Mouse (Mus musculus) limb, embryonic 13.5 days (tissue): ENCODE data around the gene Kctd12. TPM values are rescaled to one million over a fixed set of nuclear protein-coding genes. Genes with fewer than 3 reads are reported as not detected.

Source experiments
- ATAC-seq: fragments of 200-750 bp; cut with Nextera tagmentation; 2 replicates; pipeline ENCODE4 v1.8.0; 2017; ENCODE audit warnings: low read depth, moderate number of reproducible peaks, moderate TSS enrichment; ENCODE audit not compliant: low FRiP score
- H3K27ac ChIP-seq: fragments of 300-500 bp; sonication (generic); 2 replicates; pipeline ENCODE4 v1.5.1; 2015; ENCODE audit warnings: inconsistent platforms, mild to moderate bottlenecking, moderate library complexity
- H3K27me3 ChIP-seq: fragments of 300-500 bp; sonication (generic); 2 replicates; pipeline ENCODE4 v1.6.1; 2015; ENCODE audit warnings: mild to moderate bottlenecking, inconsistent platforms
- H3K36me3 ChIP-seq: fragments of 300-500 bp; sonication (generic); 2 replicates; pipeline ENCODE4 v1.6.1; 2015; ENCODE audit warnings: inconsistent platforms, mild to moderate bottlenecking, moderate library complexity
- H3K4me1 ChIP-seq: fragments of 300-500 bp; sonication (generic); 2 replicates; pipeline ENCODE4 v1.6.1; 2015; ENCODE audit warnings: inconsistent platforms
- H3K4me2 ChIP-seq: fragments of 300-500 bp; sonication (generic); replicated peaks from 2 replicates; pipeline ENCODE4 v1.6.1; 2015; ENCODE audit warnings: inconsistent platforms, mild to moderate bottlenecking, moderate library complexity
- H3K4me3 ChIP-seq: fragments of 300-500 bp; sonication (generic); 2 replicates; pipeline ENCODE4 v1.5.1; 2015; ENCODE audit warnings: moderate library complexity, mild to moderate bottlenecking, inconsistent platforms
- H3K9ac ChIP-seq: fragments of 300-500 bp; sonication (generic); 2 replicates; pipeline ENCODE4 v1.6.1; 2015; ENCODE audit warnings: mild to moderate bottlenecking, inconsistent platforms
- H3K9me3 ChIP-seq: fragments of 300-500 bp; sonication (generic); 2 replicates; pipeline ENCODE4 v1.6.1; 2016; ENCODE audit warnings: inconsistent platforms
- WGBS: fragments of 180-500 bp; shearing (Covaris S2); methylation state at CpG from one replicate; pipeline ENCODE4 v1.1.7; 2015; 5-methylcytosine and 5-hydroxymethylcytosine counted together
- polyA plus RNA-seq: library from polyadenylated mRNA; unstranded; fragments of >200 nt; fragmentation: Nextera tagmentation; extraction: Ambion mirVana; gene quantifications from 2 replicates; pipeline ENCODE4 v1.2.1, GENCODE M21; 2015

Gene Kctd12
- polyA plus RNA-seq, 1 experiment from 2014 or later = 41.4 TPM

DNA sequence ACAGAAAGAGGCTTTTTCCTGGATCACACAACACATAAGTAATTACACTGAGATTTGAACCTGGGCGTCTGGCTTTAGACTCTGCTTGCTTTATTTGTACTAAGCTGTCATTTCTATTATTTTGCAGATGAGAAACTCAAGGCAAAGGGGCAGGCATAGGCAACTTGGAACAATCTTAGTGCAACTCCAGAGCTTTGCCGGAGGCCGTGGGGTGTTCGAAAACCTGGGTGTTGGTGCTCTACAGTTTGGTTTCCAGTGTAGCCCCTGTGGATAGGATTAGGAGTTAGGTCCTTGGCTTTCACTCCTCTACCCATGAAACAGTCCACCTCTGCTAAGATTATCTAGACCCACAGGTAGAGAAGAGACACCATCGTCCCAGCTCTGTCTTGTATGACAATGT, 5.2 kb upstream of the Kctd12 start:
- Histone ChIP-seq H3K27me3 (peaks cover 9% of the 10 kb centered on the region; the same call in 1 of the 2 replicates), H3K4me1 (peaks cover 27% of the 10 kb centered on the region), H3K4me3 (no peak overlapping the region), H3K4me2 (no peak overlapping the region), H3K9me3 (no peaks in the 10 kb centered on the region), H3K27ac (no peak overlapping the region), H3K9ac (no peak overlapping the region), H3K36me3 (no peaks in the 10 kb centered on the region)
- no peak for ATAC-seq
- 82% methylated on average over 5 of the region's 5 CpGs for WGBS

DNA sequence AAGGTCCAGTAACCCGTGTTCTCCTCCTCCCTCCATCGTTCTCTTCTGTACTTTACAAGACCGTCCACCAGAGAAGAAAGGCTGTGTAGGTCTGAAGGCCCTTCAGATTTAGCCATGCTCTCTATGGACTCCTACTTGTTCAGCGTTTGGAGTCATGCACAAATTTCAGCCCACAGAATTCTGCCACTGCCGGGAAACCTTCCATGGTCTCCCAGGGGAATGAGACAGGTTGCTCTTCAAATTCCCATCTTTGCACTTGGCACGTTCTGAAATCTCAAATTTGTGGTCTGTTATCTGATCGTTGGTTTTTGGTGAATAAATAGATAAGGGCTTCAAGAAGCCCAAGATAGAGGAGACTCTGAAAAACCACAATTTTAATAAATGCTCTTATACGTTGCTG, 1.2 kb upstream of the Kctd12 start:
- H3K36me3 ChIP-seq = no peaks in the 10 kb centered on the region
- no peak overlapping the region for H3K4me3 ChIP-seq
- H3K4me1 ChIP-seq = peaks cover 17% of the 10 kb centered on the region
- WGBS = 76% methylated on average over 8 of the region's 8 CpGs
- H3K27me3 ChIP-seq = peaks cover 9% of the 10 kb centered on the region; the same call in 1 of the 2 replicates
- peak overlapping the region; percentile 87; the same call in 1 of the 2 replicates for H3K4me2 ChIP-seq
- no peak for ATAC-seq
- no peaks in the 10 kb centered on the region for H3K9me3 ChIP-seq
- H3K9ac ChIP-seq = no peak overlapping the region
- no peak overlapping the region for H3K27ac ChIP-seq

DNA sequence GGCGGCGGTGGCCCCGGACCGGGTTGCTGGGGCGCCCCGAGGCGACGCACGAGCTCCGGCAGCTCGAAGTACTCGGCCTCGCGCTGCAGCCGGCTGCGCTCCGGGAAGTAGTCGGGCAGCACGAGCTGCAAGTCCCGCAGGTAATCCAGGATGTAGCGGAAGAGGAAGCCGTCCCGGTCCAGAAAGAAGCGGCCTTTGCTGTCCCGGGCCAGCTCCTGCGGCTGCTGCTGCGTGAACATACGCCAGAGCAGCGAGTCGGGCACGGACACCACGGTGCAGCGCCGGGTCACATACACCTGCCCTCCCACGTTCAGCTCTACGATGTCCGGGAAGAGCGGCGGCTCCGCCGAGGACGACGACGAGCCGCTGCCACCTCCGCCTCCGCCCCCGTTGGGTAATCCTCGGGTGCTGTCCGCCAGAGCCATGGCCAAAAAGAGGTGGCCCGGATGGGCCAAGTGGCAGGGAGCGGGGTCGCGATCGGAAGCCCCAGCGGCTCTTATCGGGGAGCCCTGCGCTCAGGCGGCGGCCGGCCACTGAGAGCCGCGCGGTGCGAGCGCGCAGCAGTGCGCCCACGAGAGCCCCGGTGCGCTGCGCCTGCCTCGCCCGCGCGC, 316 bp downstream of the Kctd12 start:
- Histone ChIP-seq H3K9ac (peak overlapping the region; percentile 92), H3K4me2 (peak overlapping the region; percentile 87), H3K27me3 (peaks cover 9% of the 10 kb centered on the region; the same call in 1 of the 2 replicates), H3K36me3 (no peaks in the 10 kb centered on the region; the same call in 1 of the 2 replicates), H3K27ac (peak overlapping the region; percentile 94), H3K4me1 (peaks cover 13% of the 10 kb centered on the region; the same call in 1 of the 2 replicates), H3K9me3 (no peaks in the 10 kb centered on the region), H3K4me3 (peak overlapping the region; percentile 84)
- WGBS = under 1% methylated on average over 47 of the region's 76 CpGs
- ATAC-seq = peak; percentile 51

DNA sequence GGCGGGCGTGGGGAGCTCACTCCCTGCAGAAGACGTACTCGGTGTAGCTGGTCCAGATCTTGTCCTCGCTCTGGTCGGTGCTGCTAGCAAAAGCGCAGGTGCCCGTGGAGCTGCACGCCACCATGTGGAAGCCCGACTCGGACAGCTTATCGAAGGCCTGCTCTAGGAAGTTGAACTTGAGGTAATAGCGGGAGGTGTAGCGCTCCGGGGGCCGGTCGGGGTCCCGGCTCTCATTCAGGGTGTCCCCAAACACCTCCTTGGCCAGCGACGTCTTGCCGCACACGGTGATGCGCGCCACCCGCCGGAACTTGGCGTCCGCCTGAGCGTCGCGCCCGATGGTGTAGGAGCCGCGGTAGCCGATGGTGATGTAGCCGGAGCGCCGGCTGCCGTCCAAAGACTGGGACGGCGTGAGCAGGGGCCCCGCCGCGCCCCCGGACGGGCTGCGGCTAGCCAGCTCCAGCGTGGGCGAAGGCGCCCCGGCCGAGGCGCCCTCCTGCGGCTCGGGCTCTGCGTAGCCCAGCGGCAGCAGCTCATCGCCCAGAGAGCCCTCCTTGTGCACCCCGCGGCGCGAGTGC, 909 bp downstream of the Kctd12 start:
- H3K4me2 ChIP-seq = peak overlapping the region; percentile 87
- no peaks in the 10 kb centered on the region for H3K9me3 ChIP-seq
- no peaks in the 10 kb centered on the region; the same call in 1 of the 2 replicates for H3K36me3 ChIP-seq
- WGBS = under 1% methylated on average over 56 of the region's 62 CpGs
- H3K4me3 ChIP-seq = peak overlapping the region; percentile 84
- peak; percentile 18 for ATAC-seq
- peak overlapping the region; percentile 92 for H3K9ac ChIP-seq
- H3K27ac ChIP-seq = peak overlapping the region; percentile 94
- peaks cover 9% of the 10 kb centered on the region; the same call in 1 of the 2 replicates for H3K27me3 ChIP-seq
- peaks cover 13% of the 10 kb centered on the region; the same call in 1 of the 2 replicates for H3K4me1 ChIP-seq

DNA sequence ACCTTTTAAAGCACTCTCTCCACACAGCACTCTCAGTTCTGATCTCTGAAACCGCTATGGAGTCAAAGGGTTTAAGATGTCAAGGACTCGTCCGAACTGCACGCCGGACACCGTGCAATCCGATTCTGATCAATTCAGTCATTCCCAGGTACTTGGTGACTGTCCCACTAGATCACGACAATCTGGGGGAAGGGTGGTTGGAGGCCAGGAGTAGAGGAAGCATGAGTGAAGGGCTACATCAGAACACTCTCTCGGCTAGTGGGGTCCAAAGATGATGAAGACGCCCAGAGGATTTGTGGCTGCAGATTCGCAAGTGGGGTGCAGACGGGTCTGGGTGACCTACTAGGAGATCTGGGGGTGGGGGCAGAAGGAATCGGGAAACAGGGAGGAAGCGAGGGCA, 1.5 kb downstream of the Kctd12 start:
- ATAC-seq = no peak
- H3K36me3 ChIP-seq = no peaks in the 10 kb centered on the region; the same call in 1 of the 2 replicates
- H3K27ac ChIP-seq = peak overlapping the region; percentile 94
- peaks cover 9% of the 10 kb centered on the region; the same call in 1 of the 2 replicates for H3K27me3 ChIP-seq
- no peaks in the 10 kb centered on the region for H3K9me3 ChIP-seq
- peak overlapping the region; percentile 92 for H3K9ac ChIP-seq
- 9% methylated on average over 14 of the region's 14 CpGs for WGBS
- peak overlapping the region; percentile 87 for H3K4me2 ChIP-seq
- H3K4me1 ChIP-seq = peaks cover 13% of the 10 kb centered on the region; the same call in 1 of the 2 replicates
- H3K4me3 ChIP-seq = peak overlapping the region; percentile 84

DNA sequence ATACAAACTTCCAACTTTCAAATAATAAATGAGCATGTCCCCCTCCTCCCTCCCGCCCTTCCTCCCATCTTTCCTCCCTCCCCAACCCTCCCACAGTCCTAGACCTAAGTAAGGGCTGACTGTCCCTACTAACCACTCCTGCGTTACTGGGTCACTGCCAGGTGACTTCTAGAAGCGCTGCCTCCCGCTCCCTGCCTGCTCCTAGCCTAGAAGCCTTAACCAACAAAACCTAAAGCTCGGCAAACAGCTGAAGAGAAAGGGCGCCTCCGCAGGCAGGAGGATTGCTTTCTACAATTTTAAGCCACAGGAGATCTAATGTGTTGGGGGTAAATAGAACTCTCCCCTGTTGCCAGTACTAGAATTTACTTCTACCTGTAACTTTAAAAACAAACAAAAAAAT, 2.0 kb downstream of the Kctd12 start:
- WGBS = 10% methylated on average over 7 of the region's 7 CpGs
- peak overlapping the region; percentile 84 for H3K4me3 ChIP-seq
- peaks cover 13% of the 10 kb centered on the region; the same call in 1 of the 2 replicates for H3K4me1 ChIP-seq
- H3K9me3 ChIP-seq = no peaks in the 10 kb centered on the region
- no peaks in the 10 kb centered on the region; the same call in 1 of the 2 replicates for H3K36me3 ChIP-seq
- ATAC-seq = no peak
- H3K4me2 ChIP-seq = peak overlapping the region; percentile 87
- H3K27me3 ChIP-seq = peaks cover 8% of the 10 kb centered on the region; the same call in 1 of the 2 replicates
- peak overlapping the region; percentile 92 for H3K9ac ChIP-seq
- H3K27ac ChIP-seq = peak overlapping the region; percentile 94; the same call in 1 of the 2 replicates

DNA sequence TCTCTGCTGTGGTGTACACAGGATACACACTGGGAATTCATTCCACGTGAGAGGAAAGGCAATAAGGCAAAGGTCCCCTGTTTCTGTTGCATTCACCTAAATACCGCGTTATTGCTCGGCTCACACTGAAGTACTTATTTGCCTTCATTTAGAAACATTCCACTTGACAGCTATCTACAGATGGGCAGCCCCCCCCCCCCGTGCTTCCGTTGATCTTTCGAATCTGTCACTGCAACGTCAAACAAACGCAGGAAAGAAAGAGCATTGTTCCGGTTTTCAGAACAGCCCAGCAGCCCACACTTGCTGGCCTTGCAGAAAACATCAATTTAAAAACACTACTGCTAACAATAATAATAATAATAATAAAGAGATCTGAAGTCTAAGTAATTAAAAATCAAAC, 2.6 kb downstream of the Kctd12 start:
- Histone ChIP-seq H3K36me3 (no peaks in the 10 kb centered on the region; the same call in 1 of the 2 replicates), H3K4me3 (peak overlapping the region; percentile 84), H3K9ac (0 out of 2 replicates have a peak overlapping the region, but pooled peaks have one; percentile 27)

DNA sequence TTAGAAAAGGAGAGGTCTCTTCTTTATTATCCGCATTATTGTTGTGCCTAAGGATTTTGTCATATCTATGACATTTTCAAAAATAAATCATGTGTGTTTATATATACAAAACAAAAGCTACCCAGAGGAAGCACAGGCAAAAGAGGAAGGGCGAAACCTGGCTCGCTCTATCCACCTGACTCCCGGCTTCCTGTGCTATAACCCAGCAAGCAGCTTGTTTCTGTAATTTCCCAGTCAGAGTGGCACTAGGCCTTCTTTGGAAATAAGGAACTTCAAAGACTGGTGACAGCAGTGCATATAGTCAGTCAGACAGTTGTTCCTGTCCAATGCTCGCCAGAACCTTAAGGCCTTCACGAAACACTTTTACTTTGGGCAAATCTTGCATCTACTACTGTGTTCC, 6.6 kb downstream of the Kctd12 start:
- ATAC-seq = no peak
- H3K9me3 ChIP-seq = no peaks in the 10 kb centered on the region
- no peak overlapping the region for H3K27ac ChIP-seq
- no peak overlapping the region for H3K4me3 ChIP-seq
- 91% methylated on average over 6 of the region's 6 CpGs for WGBS
- 0 out of 2 replicates have a peak, but pooled peaks cover 6% of the 10 kb centered on the region for H3K4me1 ChIP-seq
- no peaks in the 10 kb centered on the region; the same call in 1 of the 2 replicates for H3K36me3 ChIP-seq
- no peak overlapping the region for H3K4me2 ChIP-seq
- no peak overlapping the region for H3K9ac ChIP-seq
- no peaks in the 10 kb centered on the region for H3K27me3 ChIP-seq

More for the DNA sequence above, 2.6 kb downstream of the Kctd12 start:
- no peak for ATAC-seq
- Histone ChIP-seq H3K4me2 (peak overlapping the region; percentile 57), H3K27ac (no peak overlapping the region), H3K4me1 (peaks cover 13% of the 10 kb centered on the region; the same call in 1 of the 2 replicates), H3K27me3 (peaks cover 4% of the 10 kb centered on the region; the same call in 1 of the 2 replicates), H3K9me3 (no peaks in the 10 kb centered on the region)
- 34% methylated on average over 10 of the region's 10 CpGs for WGBS

DNA sequence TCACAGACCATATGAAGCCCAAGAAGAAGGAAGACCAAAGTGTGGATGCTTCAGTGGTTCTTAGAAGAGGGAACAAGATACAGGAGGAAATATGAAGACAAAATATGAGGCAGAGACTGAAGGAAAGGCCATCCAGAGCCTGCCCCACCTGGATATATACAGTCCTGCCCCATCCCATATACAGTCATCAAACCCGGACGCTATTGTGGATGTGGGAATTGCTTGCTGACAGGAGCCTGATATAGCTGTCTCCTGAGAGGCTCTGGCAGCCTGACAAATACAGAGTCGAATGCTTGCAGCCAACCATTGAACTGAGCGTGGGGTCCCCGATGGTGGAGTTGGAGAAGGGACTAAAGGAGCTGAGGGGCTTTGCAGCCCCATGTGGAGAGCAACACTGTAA, 13.6 kb downstream of the Kctd12 start:
- ATAC-seq = no peak
- Histone ChIP-seq H3K4me3 (no peak overlapping the region), H3K9ac (no peak overlapping the region), H3K27ac (no peak overlapping the region), H3K9me3 (no peaks in the 10 kb centered on the region), H3K4me1 (no peaks in the 10 kb centered on the region), H3K4me2 (no peak overlapping the region), H3K27me3 (no peaks in the 10 kb centered on the region), H3K36me3 (no peaks in the 10 kb centered on the region)
- 65% methylated on average over 5 of the region's 5 CpGs for WGBS

DNA sequence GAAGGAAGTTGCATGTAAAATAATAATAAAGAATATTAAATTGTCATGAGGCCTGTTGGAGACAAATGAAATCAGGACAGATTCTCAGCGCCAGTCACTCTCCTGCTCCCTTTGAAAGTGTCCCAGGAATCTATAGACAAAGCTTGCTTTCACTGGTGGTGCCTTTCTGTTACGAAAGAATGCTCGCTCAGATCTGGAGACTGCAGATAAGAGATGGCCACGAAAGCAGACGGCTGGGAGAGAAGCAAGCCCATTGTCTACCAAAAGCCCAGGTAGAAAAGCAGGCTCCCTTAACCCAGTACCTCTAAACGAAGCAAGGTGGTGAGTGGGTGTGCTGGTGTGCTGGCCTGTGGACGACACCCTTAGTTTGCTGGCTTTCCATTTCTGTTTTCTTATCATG, 16.2 kb downstream of the Kctd12 start:
- Histone ChIP-seq H3K27me3 (no peaks in the 10 kb centered on the region), H3K27ac (no peak overlapping the region), H3K4me2 (no peak overlapping the region), H3K9ac (no peak overlapping the region), H3K36me3 (no peaks in the 10 kb centered on the region), H3K4me1 (no peaks in the 10 kb centered on the region), H3K9me3 (no peaks in the 10 kb centered on the region), H3K4me3 (no peak overlapping the region)
- 75% methylated on average over 7 of the region's 7 CpGs for WGBS
- no peak for ATAC-seq

DNA sequence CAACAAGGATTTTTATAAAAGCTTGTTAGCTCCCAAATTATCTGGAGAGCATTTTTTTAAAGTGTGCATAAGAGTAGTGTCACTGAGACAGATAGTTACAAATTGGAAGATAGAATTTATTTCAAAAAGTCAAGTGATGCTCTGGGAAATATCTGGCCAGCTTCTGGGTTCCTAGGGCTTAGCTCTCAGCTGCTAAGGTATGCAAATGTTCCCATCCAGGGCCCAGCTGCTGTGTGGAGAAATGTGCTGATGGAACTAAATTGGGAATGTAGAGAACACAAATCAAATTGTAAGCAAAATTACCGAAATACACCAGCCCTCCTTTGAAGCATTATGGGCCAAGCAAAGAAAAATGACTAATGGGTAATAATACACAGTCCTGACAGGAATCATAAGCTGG, 16.6 kb downstream of the Kctd12 start:
- WGBS = 84% methylated on average over 1 of the region's 1 CpGs
- Histone ChIP-seq H3K9ac (no peak overlapping the region), H3K36me3 (no peaks in the 10 kb centered on the region), H3K27me3 (no peaks in the 10 kb centered on the region), H3K4me3 (no peak overlapping the region), H3K4me2 (no peak overlapping the region), H3K4me1 (no peaks in the 10 kb centered on the region), H3K9me3 (no peaks in the 10 kb centered on the region), H3K27ac (no peak overlapping the region)
- ATAC-seq = no peak

DNA sequence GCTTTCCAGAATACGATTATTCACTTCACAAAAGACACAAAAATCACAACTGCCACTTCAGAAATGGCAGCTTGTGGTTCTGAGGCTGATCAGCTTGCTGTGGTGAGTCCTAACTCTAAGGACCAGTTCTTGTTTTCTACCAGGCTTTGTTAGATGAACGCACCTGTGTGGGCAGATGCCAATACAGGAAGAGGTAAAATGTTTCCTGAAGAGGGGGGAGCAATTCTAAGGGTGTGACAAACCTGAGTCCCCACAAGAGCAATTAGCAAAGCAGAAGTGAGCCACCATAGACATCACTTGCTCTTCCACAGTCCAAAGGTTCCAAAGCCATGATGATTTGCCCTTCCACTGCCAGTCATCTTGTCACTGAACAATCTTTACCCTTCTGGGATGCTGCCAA, 20.4 kb downstream of the Kctd12 start:
- H3K27ac ChIP-seq = no peak overlapping the region
- no peaks in the 10 kb centered on the region for H3K9me3 ChIP-seq
- ATAC-seq = no peak
- 91% methylated on average over 2 of the region's 2 CpGs for WGBS
- no peaks in the 10 kb centered on the region for H3K27me3 ChIP-seq
- no peak overlapping the region for H3K4me2 ChIP-seq
- H3K4me3 ChIP-seq = no peak overlapping the region
- no peaks in the 10 kb centered on the region for H3K4me1 ChIP-seq
- no peaks in the 10 kb centered on the region for H3K36me3 ChIP-seq
- H3K9ac ChIP-seq = no peak overlapping the region
